Mouse (Mus musculus) cerebellum, adult 2 months (tissue): ENCODE measurements around the gene Nlgn1. TPM values are rescaled to one million over a fixed set of nuclear protein-coding genes. Genes with fewer than 3 reads are reported as not detected.

Source experiments
- DNase-seq, 2 experiments: peaks; one replicate each; pipeline ENCODE4 v3.0.0; 2021
- H3K27ac ChIP-seq: fragments of 200-500 bp; 2 replicates; pipeline ENCODE4 v1.5.1; 2012; ENCODE audit warnings: low read length, control low read depth, inconsistent platforms; ENCODE audit not compliant: insufficient read depth
- H3K27me3 ChIP-seq: fragments of 200-500 bp; 2 replicates; pipeline ENCODE4 v1.6.1; 2012; ENCODE audit warnings: inconsistent platforms, mild to moderate bottlenecking, low read length, moderate library complexity; ENCODE audit not compliant: control insufficient read depth, insufficient read depth
- H3K4me1 ChIP-seq: fragments of 200-500 bp; 2 replicates; pipeline ENCODE4 v1.6.1; 2011; ENCODE audit warnings: low read length; ENCODE audit not compliant: control insufficient read depth, insufficient read depth
- H3K4me3 ChIP-seq: fragments of 200-500 bp; replicated peaks from 2 replicates; pipeline ENCODE3; 2011; ENCODE audit warnings: mild to moderate bottlenecking, low read depth, low read length, control low read depth; ENCODE audit not compliant: insufficient read depth
- CTCF ChIP-seq: fragments of 200-500 bp; IDR thresholded peaks from 2 replicates; pipeline ENCODE4 v1.5.1; 2011; ENCODE audit warnings: low read depth, mild to moderate bottlenecking, control low read depth, low read length, moderate library complexity, borderline replicate concordance; ENCODE audit not compliant: insufficient read depth
- POLR2A ChIP-seq: fragments of 200-500 bp; IDR thresholded peaks from 2 replicates; pipeline ENCODE4 v1.6.1; 2011; ENCODE audit warnings: low read length, control low read depth, borderline replicate concordance; ENCODE audit not compliant: insufficient read depth
- WGBS: fragments of 180-500 bp; shearing (Covaris S2); methylation state at CpG from one replicate; pipeline ENCODE4 v1.1.7; 2018; 5-methylcytosine and 5-hydroxymethylcytosine counted together
- polyA plus RNA-seq: library from polyadenylated mRNA; depleted of rRNA; stranded (reverse); fragments of >200 nt; gene quantifications from 2 replicates; pipeline ENCODE4 v1.2.3, GENCODE M21; 2012

Gene Nlgn1
- polyA plus RNA-seq, 1 experiment = 15.5 TPM

DNA sequence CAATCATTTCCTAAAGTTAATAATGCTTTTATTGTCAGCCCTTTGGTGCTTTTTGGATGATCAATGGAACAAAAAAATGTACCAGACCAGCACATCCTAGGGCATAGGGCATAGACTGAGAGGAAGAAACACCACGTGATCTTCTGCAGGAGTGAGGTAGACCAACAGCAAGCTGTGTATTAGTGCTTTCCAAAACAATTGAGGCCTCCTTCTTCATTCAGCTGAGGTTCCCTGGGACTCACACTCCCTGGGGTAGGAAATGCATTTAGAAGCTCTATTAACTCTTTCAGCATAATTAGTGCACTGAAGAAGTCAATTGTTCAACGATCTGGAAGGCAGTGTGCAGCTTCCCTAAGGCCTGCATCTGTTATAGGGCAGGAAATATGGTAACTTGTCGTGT lies 226.7 kb downstream of the Nlgn1 start:
- H3K4me3 ChIP-seq = no peak overlapping the region
- no peaks in the 10 kb centered on the region for H3K4me1 ChIP-seq
- H3K27me3 ChIP-seq = no peaks in the 10 kb centered on the region
- TF ChIP-seq CTCF (no peak), POLR2A (no peak)
- no peak overlapping the region for H3K27ac ChIP-seq
- DNase-seq = no peak
- WGBS = 55% methylated on average over 3 of the region's 3 CpGs

DNA sequence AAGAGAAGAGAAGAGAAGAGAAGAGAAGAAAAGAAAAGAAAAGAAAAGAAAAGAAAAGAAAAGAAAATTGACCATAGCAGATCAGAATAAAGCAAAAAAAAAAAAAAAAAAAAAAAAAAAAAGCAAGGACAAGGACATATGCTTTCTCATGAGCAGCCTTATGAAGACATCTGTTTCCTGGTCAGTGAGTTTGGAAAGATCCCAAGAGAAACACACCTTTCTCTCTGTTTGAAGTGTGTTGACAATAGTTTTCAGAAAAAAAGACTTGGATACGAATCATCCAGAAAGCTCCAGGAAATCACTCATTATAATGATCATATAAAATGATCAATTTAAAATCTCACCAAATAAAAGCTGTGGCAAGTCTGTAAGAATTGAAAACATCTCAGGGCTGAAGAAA lies 230.0 kb downstream of the Nlgn1 start:
- TF ChIP-seq POLR2A (no peak), CTCF (no peak)
- WGBS = 24% methylated on average over 1 of the region's 1 CpGs
- Histone ChIP-seq H3K4me1 (no peaks in the 10 kb centered on the region), H3K4me3 (no peak overlapping the region), H3K27me3 (no peaks in the 10 kb centered on the region), H3K27ac (no peak overlapping the region)
- peak in 1 of 2 experiments; percentile 35 for DNase-seq

DNA sequence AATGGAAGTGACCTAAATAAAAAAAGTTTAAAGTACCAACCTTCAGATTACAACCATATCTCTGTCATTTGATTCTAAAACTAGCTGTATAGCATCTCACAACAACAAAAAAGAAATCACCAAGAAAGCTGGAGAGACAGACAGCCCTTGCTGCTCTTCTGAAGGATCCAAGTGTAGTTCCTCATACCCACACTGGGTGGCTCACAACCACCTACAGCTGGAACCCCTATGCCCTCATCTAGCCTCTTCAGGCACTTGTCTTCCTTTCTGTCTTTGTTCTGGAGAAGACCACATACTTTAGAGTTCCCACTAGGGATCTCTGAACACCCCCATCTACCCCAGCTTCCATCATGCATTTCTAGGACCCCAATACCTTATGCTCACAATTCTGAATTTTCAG lies 236.7 kb downstream of the Nlgn1 start:
- Histone ChIP-seq H3K4me3 (no peak overlapping the region), H3K27me3 (no peaks in the 10 kb centered on the region), H3K27ac (no peak overlapping the region), H3K4me1 (no peaks in the 10 kb centered on the region)
- peak; percentile 23 to 25 for DNase-seq
- TF ChIP-seq POLR2A (no peak), CTCF (peak; percentile 54; the same call in 1 of the 2 replicates)

DNA sequence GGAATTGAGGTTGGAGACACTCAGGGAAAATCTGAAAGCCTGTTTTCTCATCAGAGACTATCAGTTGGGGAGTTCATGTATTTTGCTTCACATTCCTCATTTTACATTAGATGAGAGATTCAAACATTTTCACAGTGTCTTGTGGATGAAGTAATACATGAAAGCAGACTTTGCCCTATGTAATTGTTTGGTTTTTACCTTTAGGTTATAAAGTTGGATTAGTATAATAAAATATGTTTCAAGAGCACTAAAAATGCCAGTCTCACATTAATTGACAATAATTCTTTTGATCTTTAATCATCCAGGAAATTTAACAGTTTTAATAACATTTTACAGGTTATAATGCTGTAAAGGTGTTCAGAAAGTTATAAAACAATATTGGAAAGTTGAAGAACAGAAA lies 262.9 kb downstream of the Nlgn1 start:
- no peak overlapping the region for H3K27ac ChIP-seq
- TF ChIP-seq CTCF = no peak
- TF ChIP-seq POLR2A = no peak
- H3K4me1 ChIP-seq = no peaks in the 10 kb centered on the region
- H3K27me3 ChIP-seq = no peaks in the 10 kb centered on the region
- no peak for DNase-seq
- H3K4me3 ChIP-seq = no peak overlapping the region

DNA sequence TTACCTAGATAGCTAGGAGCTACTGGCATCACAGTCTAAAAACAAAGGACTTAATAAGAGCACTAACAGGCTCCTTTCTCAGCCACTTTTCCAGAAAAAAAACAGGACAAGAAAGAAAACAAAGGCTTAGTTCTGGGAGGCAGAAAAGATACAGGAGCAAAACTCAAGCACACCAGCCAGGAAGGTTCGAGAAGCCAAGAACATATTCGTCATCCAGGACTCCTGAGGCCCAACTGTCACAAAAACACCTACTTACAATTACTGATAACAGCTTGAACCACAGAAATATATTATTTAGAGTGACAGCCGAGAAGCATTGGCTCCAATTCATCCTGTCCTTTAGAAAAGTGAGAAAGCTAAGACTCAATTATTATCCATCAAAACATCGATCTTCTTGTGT lies 281.5 kb downstream of the Nlgn1 start:
- H3K4me3 ChIP-seq = no peak overlapping the region
- TF ChIP-seq POLR2A (no peak), CTCF (no peak)
- H3K27me3 ChIP-seq = no peaks in the 10 kb centered on the region
- 23% methylated on average over 4 of the region's 4 CpGs for WGBS
- no peak overlapping the region for H3K27ac ChIP-seq
- H3K4me1 ChIP-seq = peaks cover 3% of the 10 kb centered on the region; the same call in 1 of the 2 replicates
- peak in 1 of 2 experiments; percentile 5 for DNase-seq

DNA sequence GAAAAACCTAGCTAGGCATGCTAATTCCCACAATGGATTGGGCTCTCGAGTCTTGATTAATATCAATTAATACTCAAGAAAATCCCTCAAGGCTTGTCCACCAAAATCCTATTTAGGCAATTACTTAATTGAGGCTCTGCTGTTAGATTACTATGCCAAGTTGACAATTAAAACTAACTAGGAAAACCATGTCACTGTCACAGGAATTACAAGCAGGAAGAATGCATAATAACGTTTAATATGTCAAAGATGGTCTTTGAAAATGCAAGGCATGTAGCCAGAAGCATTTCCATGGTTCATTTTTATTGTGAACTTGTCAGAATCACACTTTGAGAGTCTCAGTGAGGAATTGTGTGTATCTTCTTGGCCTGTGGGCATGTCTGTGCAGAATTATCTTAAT lies 289.3 kb downstream of the Nlgn1 start:
- TF ChIP-seq CTCF = no peak
- Histone ChIP-seq H3K27me3 (no peaks in the 10 kb centered on the region), H3K27ac (no peak overlapping the region), H3K4me1 (no peaks in the 10 kb centered on the region), H3K4me3 (no peak overlapping the region)
- WGBS = 46% methylated on average over 2 of the region's 2 CpGs
- DNase-seq = no peak

DNA sequence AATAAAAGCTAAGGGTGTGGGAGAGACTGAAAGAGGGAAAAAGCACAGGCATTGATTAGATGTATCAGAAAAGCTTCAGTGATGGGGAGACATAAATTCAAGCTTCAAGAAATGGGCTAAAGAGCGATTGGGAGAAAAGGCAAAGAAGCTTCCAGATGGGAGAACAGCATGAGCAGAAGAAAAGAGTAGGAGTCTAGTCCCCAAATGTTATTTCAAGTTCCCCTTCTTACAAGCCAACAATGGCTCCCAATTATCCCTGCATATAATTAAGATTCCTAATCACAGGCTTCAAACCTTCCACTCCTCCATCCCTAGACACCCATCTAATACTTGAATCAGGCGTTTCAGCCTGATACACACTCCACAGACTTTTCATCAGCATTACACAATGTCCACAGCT lies 292.6 kb downstream of the Nlgn1 start:
- 81% methylated on average over 2 of the region's 2 CpGs for WGBS
- Histone ChIP-seq H3K4me3 (no peak overlapping the region), H3K4me1 (no peaks in the 10 kb centered on the region), H3K27me3 (no peaks in the 10 kb centered on the region), H3K27ac (no peak overlapping the region)
- TF ChIP-seq POLR2A (no peak), CTCF (no peak)
- DNase-seq = no peak

DNA sequence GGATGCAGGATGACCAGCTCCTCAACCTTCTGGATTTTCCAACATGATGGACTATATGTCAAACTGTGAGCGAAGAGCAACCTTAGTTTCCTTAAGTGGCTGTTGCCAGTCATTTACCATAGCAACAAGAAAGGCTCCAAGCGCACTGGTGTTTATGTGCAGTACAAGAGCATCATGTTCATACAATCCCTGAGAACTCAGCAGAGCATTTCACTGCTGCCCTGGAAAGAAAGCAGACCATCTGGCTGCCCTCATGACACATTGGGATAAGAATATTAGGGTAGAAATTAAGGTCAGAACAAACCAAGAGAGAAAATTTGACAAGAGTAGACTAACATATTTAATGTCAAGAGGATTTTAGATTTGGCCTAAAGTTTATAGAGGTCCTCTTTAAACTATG lies 306.2 kb downstream of the Nlgn1 start:
- Histone ChIP-seq H3K27me3 (no peaks in the 10 kb centered on the region), H3K4me3 (no peak overlapping the region), H3K4me1 (peaks cover 5% of the 10 kb centered on the region; the same call in 1 of the 2 replicates), H3K27ac (no peak overlapping the region)
- DNase-seq = peak; percentile 32 to 57
- TF ChIP-seq CTCF = no peak
- TF ChIP-seq POLR2A = no peak
- WGBS = 29% methylated on average over 2 of the region's 2 CpGs
